Mouse (Mus musculus) spleen, adult 10 weeks (tissue): ENCODE data around the gene Hist2h3b. TPM values are rescaled to one million over a fixed set of nuclear protein-coding genes. Genes with fewer than 3 reads are reported as not detected.

ENCODE experiments used
- polyA plus RNA-seq: library from polyadenylated mRNA; stranded (reverse); fragments of 350-450 nt; fragmentation: Illumina TruSeq; extraction: RNeasy Lipid Tissue Mini Kit (QIAGEN cat#74804); gene quantifications from one replicate; pipeline ENCODE4 v1.2.3, GENCODE M21; 2015; ENCODE audit warnings: low replicate concordance; ENCODE audit not compliant: insufficient read depth

The Hist2h3b gene
- not detected for polyA plus RNA-seq

GRCm38 (mm10) chr3:96268051-96268775 is at the start of gene Hist2h3b:
TSS of gene Hist2h3b (plus strand) at chr3:96268654.

GRCm38 (mm10) chr3:96219661-96220130 is 48.8 kb upstream of the Hist2h3b start, which contains the start of the genes Bola1 and Hist2h2ab:
TSS of gene Bola1 (minus strand) at chr3:96219709.
TSS of gene Hist2h2ab (plus strand) at chr3:96219865.

DNA sequence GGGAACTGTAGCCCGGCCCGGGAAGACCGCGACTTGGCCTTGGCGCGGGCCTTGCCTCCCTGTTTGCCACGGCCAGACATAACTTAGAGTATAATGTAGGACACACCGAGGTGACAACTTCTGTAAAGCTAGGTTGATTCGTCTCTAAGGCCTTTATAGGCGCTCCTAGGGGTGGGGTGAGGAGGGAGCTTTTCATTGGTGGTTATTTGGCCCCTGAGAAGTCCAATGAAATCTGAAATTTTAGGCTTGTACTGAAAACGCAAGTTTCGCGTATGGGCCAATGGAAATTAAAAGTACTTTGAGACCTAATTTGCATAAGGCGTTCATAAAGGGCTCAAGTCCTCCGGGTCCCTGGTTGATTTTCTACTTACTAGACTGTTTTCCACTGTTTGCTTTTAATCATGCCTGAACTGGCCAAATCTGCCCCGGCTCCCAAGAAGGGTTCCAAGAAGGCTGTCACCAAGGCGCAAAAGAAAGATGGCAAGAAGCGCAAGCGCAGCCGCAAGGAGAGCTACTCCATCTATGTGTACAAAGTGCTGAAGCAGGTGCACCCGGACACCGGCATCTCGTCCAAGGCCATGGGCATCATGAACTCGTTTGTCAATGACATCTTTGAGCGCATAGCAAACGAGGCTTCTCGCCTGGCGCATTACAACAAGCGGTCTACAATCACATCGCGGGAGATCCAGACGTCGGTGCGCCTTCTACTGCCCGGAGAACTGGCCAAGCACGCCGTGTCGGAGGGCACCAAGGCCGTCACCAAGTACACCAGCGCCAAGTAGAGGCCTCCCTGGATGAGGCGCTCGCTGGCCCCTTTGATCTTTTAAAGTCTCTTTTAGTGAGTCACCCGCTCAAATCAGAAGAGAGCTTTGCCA is 47.5 kb upstream of the Hist2h3b start, which contains the start of the genes Hist2h2ac and Hist2h2be:
Gene Hist2h2ac, minus strand, starts transcription at position 116 of the 875 bp plus-strand sequence.
Gene Hist2h2be, plus strand, starts transcription at position 355 of the 875 bp plus-strand sequence.

GRCm38 (mm10) chr3:96238954-96239793 is 29.3 kb upstream of the Hist2h3b start, which contains the start of gene Hist2h3c2:
TSS of gene Hist2h3c2 (minus strand) at chr3:96239127.

DNA sequence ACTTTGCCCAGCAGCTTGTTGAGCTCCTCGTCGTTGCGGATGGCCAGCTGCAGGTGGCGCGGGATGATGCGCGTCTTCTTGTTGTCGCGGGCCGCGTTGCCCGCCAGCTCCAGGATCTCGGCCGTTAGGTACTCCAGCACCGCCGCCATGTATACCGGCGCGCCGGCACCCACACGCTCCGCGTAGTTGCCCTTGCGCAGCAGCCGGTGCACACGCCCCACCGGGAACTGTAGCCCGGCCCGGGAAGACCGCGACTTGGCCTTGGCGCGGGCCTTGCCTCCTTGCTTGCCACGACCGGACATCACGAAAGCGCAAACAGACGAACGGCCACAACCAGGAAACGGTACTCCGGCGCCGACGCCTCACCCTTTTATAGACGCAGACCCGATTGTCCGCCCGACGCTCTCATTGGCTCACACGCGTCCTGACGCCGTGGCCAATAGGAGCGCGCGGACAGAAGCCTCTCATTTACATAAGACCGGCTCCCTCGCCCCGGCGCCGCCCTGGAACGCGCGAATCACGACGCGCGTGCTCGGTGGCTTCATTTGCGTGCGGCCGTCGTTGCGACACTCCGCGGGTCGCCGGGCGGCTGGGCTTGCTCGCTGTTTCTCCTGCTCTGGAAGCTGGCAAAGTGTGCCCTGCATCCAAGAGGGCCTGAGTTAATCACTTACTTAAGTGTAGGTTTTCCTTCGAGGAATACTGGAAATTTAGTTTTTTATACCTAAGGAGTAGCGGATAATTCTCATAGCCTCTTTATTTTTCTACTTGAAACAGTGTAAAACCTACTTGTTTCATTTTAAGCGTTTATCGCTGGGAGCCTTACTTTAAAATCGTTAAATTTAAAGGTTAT is 28.3 kb upstream of the Hist2h3b start, which contains the start of gene Hist2h2aa2:
Gene Hist2h2aa2, minus strand, starts transcription at position 328 of the 850 bp plus-strand sequence.

GRCm38 (mm10) chr3:96245003-96245886 is 23.2 kb upstream of the Hist2h3b start, which contains the start of gene Hist2h2aa1:
TSS of gene Hist2h2aa1 (plus strand) at chr3:96245497.

GRCm38 (mm10) chr3:96246427-96246856 is 22.0 kb upstream of the Hist2h3b start, which contains the start of gene Hist2h3c1:
TSS of gene Hist2h3c1 (plus strand) at chr3:96246685.

DNA sequence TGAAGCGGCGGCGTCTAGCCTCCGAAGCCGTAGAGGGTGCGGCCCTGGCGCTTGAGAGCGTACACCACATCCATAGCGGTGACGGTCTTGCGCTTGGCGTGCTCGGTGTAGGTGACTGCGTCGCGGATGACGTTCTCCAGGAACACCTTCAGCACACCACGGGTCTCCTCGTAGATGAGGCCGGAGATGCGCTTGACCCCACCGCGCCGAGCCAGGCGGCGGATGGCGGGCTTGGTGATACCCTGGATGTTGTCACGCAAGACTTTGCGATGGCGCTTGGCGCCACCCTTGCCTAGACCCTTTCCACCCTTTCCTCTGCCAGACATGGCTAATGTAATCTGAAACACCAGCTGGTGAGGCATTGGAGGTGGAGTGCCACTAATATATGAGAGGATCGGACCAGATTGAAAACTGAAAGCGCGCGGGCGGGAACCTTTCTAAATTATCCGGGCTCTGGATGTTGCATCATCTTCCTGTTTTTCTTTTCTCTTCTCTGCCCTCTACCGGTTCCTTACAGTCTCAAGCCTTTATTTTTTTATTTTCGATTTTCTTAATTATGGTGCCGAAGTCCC is 5.4 kb upstream of the Hist2h3b start, which contains the start of gene Hist2h4:
Gene Hist2h4, minus strand, starts transcription at position 333 of the 572 bp plus-strand sequence.

DNA sequence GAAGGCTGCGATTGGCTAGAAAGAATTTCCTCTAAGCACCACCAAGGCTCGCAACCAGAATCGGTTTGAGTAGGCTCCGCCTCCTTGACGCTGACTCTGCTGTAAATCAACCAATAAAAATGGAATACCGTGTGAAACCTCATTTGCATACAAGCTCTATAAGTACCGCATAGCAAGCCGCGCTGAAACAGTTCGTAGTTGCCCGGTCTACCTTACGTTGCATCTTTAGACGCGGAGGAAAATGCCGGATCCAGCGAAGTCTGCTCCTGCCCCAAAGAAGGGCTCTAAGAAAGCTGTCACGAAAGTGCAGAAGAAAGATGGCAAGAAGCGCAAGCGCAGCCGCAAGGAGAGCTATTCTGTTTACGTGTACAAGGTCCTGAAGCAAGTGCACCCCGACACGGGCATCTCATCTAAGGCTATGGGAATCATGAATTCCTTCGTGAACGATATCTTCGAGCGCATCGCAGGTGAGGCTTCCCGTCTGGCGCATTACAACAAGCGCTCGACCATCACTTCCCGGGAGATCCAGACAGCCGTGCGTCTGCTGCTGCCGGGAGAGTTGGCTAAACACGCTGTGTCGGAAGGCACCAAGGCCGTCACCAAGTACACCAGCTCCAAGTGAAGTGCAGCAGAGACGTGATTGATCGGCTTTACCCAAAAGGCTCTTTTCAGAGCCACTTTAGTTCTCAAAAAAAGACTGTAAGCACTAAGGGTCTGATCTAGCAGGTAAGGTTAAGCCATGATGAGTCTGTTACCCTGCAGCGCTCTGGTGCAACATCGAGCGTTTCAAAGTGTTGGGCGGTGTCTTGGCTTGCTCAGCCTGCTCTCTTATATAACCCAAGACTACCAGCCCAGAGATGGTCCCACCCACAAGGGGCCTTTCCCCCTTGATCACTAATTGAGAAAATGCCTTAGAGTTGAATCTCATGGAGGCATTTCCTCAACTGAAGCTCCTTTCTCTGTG is 1.3 kb downstream of the Hist2h3b start, which contains the start of gene Hist2h2bb:
Gene Hist2h2bb, plus strand, starts transcription at position 242 of the 964 bp plus-strand sequence.

GRCm38 (mm10) chr3:96293787-96294186 is 25.3 kb downstream of the Hist2h3b start, which contains the start of gene Fcgr1:
TSS of gene Fcgr1 (minus strand) at chr3:96293969.

Other genes starting within 250 kb of the Hist2h3b start
- 36.0 TPM for gene Vps45, start 210.2 kb upstream of the Hist2h3b start, polyA plus RNA-seq
- gene Otud7b, start 164.1 kb upstream of the Hist2h3b start, polyA plus RNA-seq, result 20.5 TPM
- gene Mtmr11, start 106.7 kb upstream of the Hist2h3b start, polyA plus RNA-seq, result 3.9 TPM
- gene Sf3b4, start 96.3 kb upstream of the Hist2h3b start, polyA plus RNA-seq, result 29.1 TPM
- gene Sv2a, start 87.5 kb upstream of the Hist2h3b start, polyA plus RNA-seq, result 2.7 TPM
- gene Bola1, start 48.9 kb upstream of the Hist2h3b start, polyA plus RNA-seq, result 1.8 TPM
- gene Hist2h2ab, start 48.8 kb upstream of the Hist2h3b start, polyA plus RNA-seq, result not detected
- gene Hist2h2ac, start 47.8 kb upstream of the Hist2h3b start, polyA plus RNA-seq, result not detected
- gene Hist2h2be, start 47.5 kb upstream of the Hist2h3b start, polyA plus RNA-seq, result 21.3 TPM
- 0.76 TPM for gene Hist2h3c2, start 29.5 kb upstream of the Hist2h3b start, polyA plus RNA-seq
- gene Hist2h2aa2, start 28.4 kb upstream of the Hist2h3b start, polyA plus RNA-seq, result not detected
- not detected for gene Hist2h2aa1, start 23.2 kb upstream of the Hist2h3b start, polyA plus RNA-seq
- gene Hist2h3c1, start 22.0 kb upstream of the Hist2h3b start, polyA plus RNA-seq, result 3.5 TPM
- 2.3 TPM for gene Hist2h4, start 5.3 kb upstream of the Hist2h3b start, polyA plus RNA-seq
- not detected for gene Hist2h2bb, start 1.1 kb downstream of the Hist2h3b start, polyA plus RNA-seq
- 7.4 TPM for gene Fcgr1, start 25.3 kb downstream of the Hist2h3b start, polyA plus RNA-seq
- gene BC107364, start 183.7 kb downstream of the Hist2h3b start, polyA plus RNA-seq, result not detected